Mouse (Mus musculus) embryo, embryonic 10 days (tissue): ENCODE results near the gene Lce3f.

Experiments used
- DNase-seq: peaks from one replicate; pipeline ENCODE4 v3.0.0-alpha.2; 2015; ENCODE audit warnings: low spot score

Lce3f gene

GRCm38 (mm10) chr3:92991926-92992325, at the start of gene Lce3f:
Lce3f (plus strand) TSS chr3:92992226.
- no peak for DNase-seq

GRCm38 (mm10) chr3:92944186-92944585, 47.8 kb upstream of the Lce3f start, which contains the start of gene Lce3c:
Lce3c (plus strand) TSS chr3:92944486.
- no peak for DNase-seq

- DNase-seq: no peak
Measured at GRCm38 (mm10) chr3:92957090-92957489, 34.9 kb upstream of the Lce3f start, which contains the start of gene Lce3d. Lce3d (plus strand) TSS chr3:92957390.

- DNase-seq: no peak
Measured at GRCm38 (mm10) chr3:92966761-92967160, 25.3 kb upstream of the Lce3f start, which contains the start of gene Lce3e. Lce3e (plus strand) TSS chr3:92967061.

GRCm38 (mm10) chr3:92978484-92978883, 13.5 kb upstream of the Lce3f start:
- no peak for DNase-seq

DNA sequence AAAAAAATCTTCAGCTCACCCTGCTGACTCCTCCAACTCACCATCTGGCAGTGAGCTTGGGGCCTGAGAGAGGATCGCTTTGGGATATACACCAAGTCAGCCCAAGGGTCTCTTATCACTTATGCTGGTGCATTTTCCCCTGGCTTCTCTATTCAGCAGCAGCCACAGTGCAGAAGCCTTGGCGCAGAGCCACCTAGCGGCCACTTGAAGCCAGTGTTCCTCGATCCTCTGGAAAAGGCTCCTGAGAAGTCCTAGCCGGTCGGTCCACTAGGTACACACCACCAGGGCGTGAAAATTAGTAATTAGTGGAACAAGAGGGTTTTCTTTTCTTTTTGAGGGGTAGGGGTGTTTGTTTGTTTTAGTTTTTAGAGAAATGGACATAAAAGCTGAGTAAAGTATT, 6.7 kb downstream of the Lce3f start:
- DNase-seq: peak; percentile 87

DNA sequence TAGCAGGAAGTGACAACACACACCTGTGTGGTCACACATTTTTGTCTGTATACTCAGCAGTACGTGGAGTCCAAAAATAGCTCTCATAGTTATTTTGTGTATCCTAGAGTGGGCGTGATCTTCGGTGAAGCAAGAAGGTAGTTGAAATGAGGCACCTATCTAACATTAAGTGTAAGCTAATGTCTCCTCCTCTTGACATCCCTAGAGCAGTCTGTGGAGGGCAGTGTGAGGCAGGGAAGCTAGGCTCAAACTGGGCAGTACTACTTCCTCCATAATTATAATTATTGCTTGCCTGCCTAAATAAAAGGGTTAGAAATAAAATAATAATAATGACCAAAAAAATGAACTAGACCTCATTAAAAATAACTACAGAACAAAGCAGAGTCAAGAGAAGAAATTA, 8.6 kb downstream of the Lce3f start:
- no peak for DNase-seq

DNA sequence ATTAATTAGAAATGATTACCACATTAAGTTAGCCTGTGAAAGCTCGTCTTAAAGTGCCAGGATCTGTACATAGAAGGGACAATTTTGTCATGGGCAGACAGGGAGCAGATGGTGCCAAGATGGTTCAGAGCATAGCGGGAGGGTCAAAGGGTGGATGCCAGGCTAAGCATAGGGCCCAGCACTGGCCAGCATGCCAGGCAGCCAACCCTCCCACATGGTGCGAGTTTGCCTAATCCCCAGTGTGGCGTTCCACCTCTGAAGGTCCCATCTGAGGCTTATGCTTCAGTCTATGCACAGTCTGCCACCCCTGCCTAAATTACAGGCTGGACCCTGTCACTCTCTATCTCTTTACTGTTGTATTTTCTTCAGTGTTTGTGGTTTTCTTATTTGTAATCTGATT, 10.8 kb downstream of the Lce3f start:
- DNase-seq: no peak

DNA sequence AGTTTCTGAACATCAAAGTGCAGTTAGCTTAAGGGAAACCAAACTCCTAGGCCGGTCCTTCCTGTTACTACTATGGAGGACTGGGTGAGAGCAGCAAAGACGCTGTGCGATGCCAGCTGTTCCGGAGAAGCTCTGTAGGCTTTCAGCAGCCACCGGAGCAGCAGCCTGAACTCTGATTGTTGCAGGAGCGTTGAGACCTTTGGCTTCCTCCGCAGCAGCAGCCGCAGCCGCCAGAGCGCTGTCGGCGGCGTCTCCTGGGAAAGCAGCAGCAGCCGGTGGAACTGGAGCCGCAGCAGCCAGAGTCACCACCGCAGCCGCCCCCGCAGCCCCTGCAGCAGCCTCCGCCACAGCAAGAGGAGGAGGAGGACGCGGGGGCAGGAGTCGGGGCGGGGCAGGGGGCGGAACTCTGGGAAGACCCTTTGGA, 22.4 kb downstream of the Lce3f start:
- peak; percentile 75 for DNase-seq

DNA sequence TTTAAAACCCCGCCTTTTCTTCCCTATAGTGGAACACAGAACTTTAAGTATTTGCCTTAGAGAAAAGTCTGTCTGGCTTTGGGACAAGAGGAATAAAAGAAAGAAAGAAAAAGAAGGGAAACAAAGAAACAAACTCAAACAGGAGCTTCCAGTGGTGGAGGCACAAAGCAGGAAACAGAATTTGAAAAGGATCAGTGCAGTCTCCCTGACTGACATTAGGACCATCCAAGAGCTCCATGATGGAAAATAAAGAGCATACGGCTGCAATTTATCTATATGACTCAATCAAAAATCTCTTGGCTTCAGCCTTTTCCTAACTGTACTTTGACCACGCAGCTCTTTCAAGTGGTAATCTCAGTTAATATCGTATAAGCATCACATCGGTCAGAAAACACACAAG, 22.8 kb downstream of the Lce3f start:
- DNase-seq: peak; percentile 7

DNA sequence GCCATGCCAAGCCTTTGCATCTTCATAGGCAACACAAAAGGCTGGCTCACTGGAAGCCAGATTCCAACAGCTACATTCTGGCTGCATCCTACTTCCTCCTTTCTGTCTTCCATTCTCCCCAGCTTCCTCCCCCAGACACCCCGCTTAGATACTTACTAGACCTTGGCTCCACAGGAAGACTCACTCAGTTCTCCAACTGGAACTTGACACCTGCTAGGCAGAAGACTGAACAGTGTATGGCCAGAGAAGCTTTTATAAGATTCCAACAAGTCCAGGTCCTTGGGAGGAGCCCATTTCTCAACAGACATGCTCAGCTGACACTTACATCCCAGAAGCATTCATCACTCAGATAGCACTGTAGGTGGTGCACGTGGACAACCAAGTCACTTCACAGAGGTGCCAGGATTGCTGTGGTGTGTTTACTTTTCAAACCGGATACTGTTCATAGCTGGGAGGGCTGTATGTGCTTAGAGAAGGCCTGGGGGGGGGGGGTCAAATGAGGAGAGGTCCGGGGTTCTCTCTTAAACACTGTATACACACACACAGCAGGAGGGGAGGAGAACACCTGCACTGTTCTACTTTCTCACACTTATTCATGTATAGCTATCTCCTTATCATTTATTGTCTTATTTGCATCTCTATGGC, 23.6 kb downstream of the Lce3f start, which contains the start of gene Crct1:
Gene Crct1 (minus strand): TSS at position 228 of the 645 bp plus-strand sequence.
- peak; percentile 6 for DNase-seq

DNA sequence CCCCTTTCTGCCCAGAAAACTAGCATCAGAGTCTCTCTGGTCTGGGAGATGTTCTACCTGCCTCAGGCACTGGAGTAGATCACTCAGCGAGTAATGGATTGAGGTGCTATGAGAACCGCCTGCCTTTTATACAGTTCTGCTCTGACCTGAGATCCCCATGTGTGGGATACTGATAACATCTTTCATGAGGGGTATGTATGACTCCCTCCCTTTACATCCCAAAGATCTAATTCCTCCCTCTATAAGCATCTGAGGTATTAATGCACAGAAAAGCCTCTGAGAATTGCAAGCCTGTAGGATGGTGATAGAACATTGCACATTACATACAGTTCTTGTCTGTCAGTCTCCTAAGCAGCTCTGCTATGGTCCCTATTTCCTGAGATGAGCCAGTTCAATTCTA, 26.9 kb downstream of the Lce3f start, which contains the start of gene Lce1m:
Gene Lce1m (minus strand): TSS at position 101 of the 400 bp plus-strand sequence.
- DNase-seq: no peak

- no peak for DNase-seq
Measured at GRCm38 (mm10) chr3:93021171-93021570, 29.1 kb downstream of the Lce3f start.

DNA sequence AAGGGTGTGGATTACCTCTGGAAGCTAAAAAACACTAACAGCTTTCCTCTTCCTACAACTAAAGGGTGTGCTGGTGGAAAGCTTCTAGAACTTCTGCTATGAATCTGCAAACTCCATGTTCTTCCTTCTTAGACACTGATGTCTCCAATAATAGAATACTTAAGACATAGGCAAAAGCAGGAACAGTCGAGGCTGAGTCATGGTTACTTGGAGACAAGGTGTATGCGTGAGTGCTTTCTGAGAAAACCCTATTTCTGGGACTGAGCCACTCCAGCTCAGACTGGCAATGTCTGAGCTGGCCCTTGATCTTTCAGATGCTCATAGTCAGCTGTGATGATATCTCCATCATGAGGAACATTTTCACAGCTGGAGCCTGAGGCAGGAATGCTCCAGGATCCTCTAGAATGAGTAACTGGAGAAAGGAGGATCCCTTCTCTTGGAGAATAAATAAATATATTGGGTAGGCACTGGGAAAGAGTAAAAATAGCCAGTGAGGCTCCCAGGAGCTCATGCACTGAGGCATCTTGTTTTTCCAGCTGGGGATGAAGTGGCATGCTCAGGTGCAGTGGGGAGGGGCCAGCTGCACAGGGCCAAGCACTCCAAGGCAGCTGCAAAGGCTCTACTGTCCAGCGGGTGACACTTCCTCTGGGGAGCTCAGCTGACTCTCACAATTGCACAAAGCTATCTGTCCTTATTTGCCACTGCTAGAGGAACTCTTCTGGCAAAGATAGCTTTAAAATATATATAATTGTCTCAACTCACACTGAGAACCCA, 31.6 kb downstream of the Lce3f start:
- DNase-seq: no peak

DNA sequence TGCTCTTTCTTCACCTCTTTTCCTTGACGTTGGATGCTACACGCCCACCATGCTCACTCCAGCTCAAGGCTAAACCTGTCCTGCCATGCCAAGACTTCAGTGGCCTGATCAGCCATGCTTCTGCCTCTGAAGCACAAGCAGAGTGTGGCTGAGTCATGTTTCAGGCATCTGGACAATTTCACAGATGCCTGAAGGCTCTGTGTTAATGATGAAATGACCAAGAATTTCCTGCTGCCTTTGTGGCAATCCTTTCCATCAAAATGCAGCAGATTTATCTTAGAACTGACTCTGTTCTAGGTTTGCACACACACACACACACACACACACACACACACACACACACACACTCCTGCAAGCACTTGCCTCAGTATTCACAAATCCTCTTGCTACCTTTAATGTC, 33.5 kb downstream of the Lce3f start:
- DNase-seq: peak; percentile 4

GRCm38 (mm10) chr3:93031450-93031849, 39.4 kb downstream of the Lce3f start:
- DNase-seq: peak; percentile 87
